Mouse (Mus musculus): ENCODE measurements around the gene Prmt9.

- TF ChIP-seq EP300 (IDR thresholded peaks at IDR 0.05) = no peak
- peak; percentile 86 for TF ChIP-seq CTCF (IDR thresholded peaks at IDR 0.05)
Observed at GRCm38 (mm10) chr8:77535026-77535595, 14.1 kb upstream of the Prmt9 start.
